Mouse (Mus musculus): Measurements from ENCODE around the gene Alpk1.

Gene Alpk1

GRCm38 (mm10) chr3:127694802-127695771 lies 85.2 kb downstream of the Alpk1 start:
- DNase-seq (ENCODE audit: low spot score in 2 of 2) = no peak

GRCm38 (mm10) chr3:127691230-127691629 lies 89.1 kb downstream of the Alpk1 start:
- DNase-seq (ENCODE audit: low spot score in 2 of 2) = no peak

GRCm38 (mm10) chr3:127679703-127680102 lies 100.6 kb downstream of the Alpk1 start:
- no peak for DNase-seq (ENCODE audit: low spot score in 2 of 2)

GRCm38 (mm10) chr3:127661646-127662531 lies 118.4 kb downstream of the Alpk1 start:
- no peak for DNase-seq (ENCODE audit: low spot score in 2 of 2)

- DNase-seq (ENCODE audit: low spot score in 2 of 2) = no peak
Observed at GRCm38 (mm10) chr3:127660712-127661111, 119.6 kb downstream of the Alpk1 start.

- DNase-seq (ENCODE audit: low spot score in 2 of 2) = no peak
Observed at GRCm38 (mm10) chr3:127651742-127652653, 128.3 kb downstream of the Alpk1 start.

GRCm38 (mm10) chr3:127646156-127646825 lies 134.0 kb downstream of the Alpk1 start:
- DNase-seq (ENCODE audit: low spot score in 2 of 2) = no peak

GRCm38 (mm10) chr3:127642211-127642610 lies 138.1 kb downstream of the Alpk1 start:
- DNase-seq (ENCODE audit: low spot score in 2 of 2) = no peak

GRCm38 (mm10) chr3:127640762-127641700 lies 139.3 kb downstream of the Alpk1 start:
- DNase-seq (ENCODE audit: low spot score in 2 of 2) = no peak

GRCm38 (mm10) chr3:127639875-127640761 lies 140.2 kb downstream of the Alpk1 start:
- DNase-seq (ENCODE audit: low spot score in 2 of 2) = no peak

GRCm38 (mm10) chr3:127634984-127635349 lies 145.4 kb downstream of the Alpk1 start:
- DNase-seq (ENCODE audit: low spot score in 2 of 2) = no peak

- DNase-seq (ENCODE audit: low spot score in 2 of 2) = peak in 1 of 2 experiments; percentile 53
Observed at GRCm38 (mm10) chr3:127634101-127634983, 146.0 kb downstream of the Alpk1 start.

GRCm38 (mm10) chr3:127633080-127634032 lies 147.0 kb downstream of the Alpk1 start, which contains the start of gene Neurog2:
Neurog2 (plus strand) TSS chr3:127633135.
- no peak for DNase-seq (ENCODE audit: low spot score in 2 of 2)

GRCm38 (mm10) chr3:127632531-127632930 lies 147.8 kb downstream of the Alpk1 start:
- DNase-seq (ENCODE audit: low spot score in 2 of 2) = no peak

- no peak for DNase-seq (ENCODE audit: low spot score in 2 of 2)
Observed at GRCm38 (mm10) chr3:127631582-127631981, 148.7 kb downstream of the Alpk1 start.

- no peak for DNase-seq (ENCODE audit: low spot score in 2 of 2)
Observed at GRCm38 (mm10) chr3:127630735-127631372, 149.5 kb downstream of the Alpk1 start.

Measured in frontal cortex, postnatal 14 days (tissue).